ENCODE assay signal across 17 mouse cellular contexts in genomic region chr7:116606751-116607483, GRCm38 (mm10).
DNase-seq lines count a peak whose midpoint lies in the region; ATAC-seq and TF ChIP-seq lines count a peak whose summit lies in the region.
"Had no signal": no experiment of that assay in that cellular context is flagged by ENCODE, and none has a peak within 500 bp of the region (broad histone marks: within the 10 kb centered on the region; RNA-seq: fewer than 3 reads in every experiment).

No protein-coding gene starts in this region.

- WGBS in embryonic facial prominence, embryonic 11.5 days = 60% methylated on average over 6 of the region's 6 CpGs
- 64% methylated on average over 6 of the region's 6 CpGs for WGBS in embryonic facial prominence, embryonic 10.5 days
- 68% methylated on average over 6 of the region's 6 CpGs for WGBS in lung, embryonic 14.5 days
- 73% methylated on average over 6 of the region's 6 CpGs for WGBS in intestine, embryonic 16.5 days

- no peak overlapping the region for H3K27ac ChIP-seq in embryonic facial prominence, embryonic 11.5 days (replicated peaks; ENCODE audit: low read depth, low read length)
- H3K27ac ChIP-seq in embryonic facial prominence, embryonic 10.5 days (replicated peaks) = no peak overlapping the region
- H3K27ac ChIP-seq in lung, embryonic 14.5 days (ENCODE audit: low read depth) = no peak overlapping the region
- H3K27ac ChIP-seq in intestine, embryonic 16.5 days (ENCODE audit: low read length) = no peak overlapping the region
- H3K27ac ChIP-seq: embryonic facial prominence, embryonic 15.5 days; forebrain, embryonic 13.5 days; limb, embryonic 13.5 days; stomach, embryonic 15.5 days had no signal

- no peak for TF ChIP-seq CTCF in lung, embryonic 14.5 days (IDR thresholded peaks at IDR 0.05; ENCODE audit: low read depth)

- H3K4me3 ChIP-seq in embryonic facial prominence, embryonic 11.5 days (ENCODE audit: low read depth, low read length) = no peak overlapping the region
- no peak overlapping the region for H3K4me3 ChIP-seq in embryonic facial prominence, embryonic 10.5 days
- H3K4me3 ChIP-seq in lung, embryonic 14.5 days (ENCODE audit: low read depth, low read length) = no peak overlapping the region
- H3K4me3 ChIP-seq in intestine, embryonic 16.5 days (ENCODE audit: low read length) = no peak overlapping the region

- no peak overlapping the region for H3K4me2 ChIP-seq in embryonic facial prominence, embryonic 11.5 days (ENCODE audit: low read depth, low read length)
- no peak overlapping the region for H3K4me2 ChIP-seq in lung, embryonic 14.5 days
- no peak overlapping the region for H3K4me2 ChIP-seq in intestine, embryonic 16.5 days (ENCODE audit: low read depth, low read length)

- H3K9ac ChIP-seq in embryonic facial prominence, embryonic 11.5 days (replicated peaks; ENCODE audit: low read length) = no peak overlapping the region
- no peak overlapping the region for H3K9ac ChIP-seq in lung, embryonic 14.5 days
- H3K9ac ChIP-seq in intestine, embryonic 16.5 days (ENCODE audit: low read depth, low read length) = no peak overlapping the region
- H3K9ac ChIP-seq: stomach, embryonic 15.5 days had no signal

- 0 out of 2 replicates have a peak, but pooled peaks have one; percentile 16 for ATAC-seq in embryonic facial prominence, embryonic 11.5 days (replicated peaks; ENCODE audit: insufficient number of reproducible peaks, low FRiP score, low TSS enrichment, low read depth)
- ATAC-seq in lung, embryonic 14.5 days (ENCODE audit: insufficient read depth) = peak; percentile 26; the same call in 1 of the 2 replicates
- peak; percentile 48 for ATAC-seq in megakaryocyte, adult 5-6 weeks (ENCODE audit: poor library complexity, severe bottlenecking)
- no peak for ATAC-seq in intestine, embryonic 16.5 days
- ATAC-seq: intestine, postnatal 0 days had no signal

- DNase-seq in embryonic facial prominence, embryonic 11.5 days (ENCODE audit: low spot score) = no peak
- DNase-seq in embryonic facial prominence, embryonic 10.5 days (ENCODE audit: low spot score) = no peak
- no peak for DNase-seq in lung, embryonic 14.5 days
- DNase-seq in lung, postnatal 4 days = no peak
- peak; percentile 21 for DNase-seq in cerebellum, adult 8-10 months
- DNase-seq in gastrocnemius, adult 8-10 months (ENCODE audit: low spot score in 2 of 2) = no peak
- DNase-seq: adrenal gland, adult 2 months; heart, postnatal 4 days; thymus, postnatal 36 days had no signal

- H3K36me3 ChIP-seq in embryonic facial prominence, embryonic 11.5 days (replicated peaks; ENCODE audit: control insufficient read depth, insufficient read depth, low read depth, low read length) = no peaks in the 10 kb centered on the region
- no peaks in the 10 kb centered on the region for H3K36me3 ChIP-seq in embryonic facial prominence, embryonic 10.5 days (replicated peaks)
- H3K36me3 ChIP-seq in lung, embryonic 14.5 days (ENCODE audit: insufficient read depth) = no peaks in the 10 kb centered on the region
- no peaks in the 10 kb centered on the region for H3K36me3 ChIP-seq in intestine, embryonic 16.5 days (ENCODE audit: control insufficient read depth, insufficient read depth, low read length)
- H3K36me3 ChIP-seq: embryonic facial prominence, embryonic 15.5 days; limb, embryonic 13.5 days; midbrain, embryonic 10.5 days; stomach, embryonic 15.5 days had no signal

- no peaks in the 10 kb centered on the region; the same call in 1 of the 2 replicates for H3K4me1 ChIP-seq in embryonic facial prominence, embryonic 11.5 days (ENCODE audit: control insufficient read depth, insufficient read depth, low read length)
- H3K4me1 ChIP-seq in embryonic facial prominence, embryonic 10.5 days = peaks cover 13% of the 10 kb centered on the region
- no peaks in the 10 kb centered on the region for H3K4me1 ChIP-seq in lung, embryonic 14.5 days (ENCODE audit: insufficient read depth)
- H3K4me1 ChIP-seq in intestine, embryonic 16.5 days (ENCODE audit: control insufficient read depth, insufficient read depth, low read length) = peaks cover 6% of the 10 kb centered on the region; the same call in 1 of the 2 replicates

- no peaks in the 10 kb centered on the region for H3K27me3 ChIP-seq in embryonic facial prominence, embryonic 11.5 days (ENCODE audit: control insufficient read depth, insufficient read depth, low read length)
- H3K27me3 ChIP-seq in embryonic facial prominence, embryonic 10.5 days (replicated peaks; ENCODE audit: low read depth, poor library complexity, severe bottlenecking) = no peaks in the 10 kb centered on the region
- no peaks in the 10 kb centered on the region for H3K27me3 ChIP-seq in lung, embryonic 14.5 days (ENCODE audit: insufficient read depth, low read length)
- H3K27me3 ChIP-seq in intestine, embryonic 16.5 days (replicated peaks; ENCODE audit: control insufficient read depth, insufficient read depth, low read length) = no peaks in the 10 kb centered on the region
- H3K27me3 ChIP-seq: embryonic facial prominence, embryonic 15.5 days; stomach, embryonic 15.5 days had no signal

- H3K9me3 ChIP-seq in embryonic facial prominence, embryonic 11.5 days (replicated peaks; ENCODE audit: control insufficient read depth, low read length) = no peaks in the 10 kb centered on the region
- H3K9me3 ChIP-seq in embryonic facial prominence, embryonic 10.5 days = no peaks in the 10 kb centered on the region
- H3K9me3 ChIP-seq in lung, embryonic 14.5 days (ENCODE audit: low read depth, low read length) = no peaks in the 10 kb centered on the region
- H3K9me3 ChIP-seq in intestine, embryonic 16.5 days (ENCODE audit: control insufficient read depth, low read length) = no peaks in the 10 kb centered on the region
- H3K9me3 ChIP-seq: embryonic facial prominence, embryonic 15.5 days; forebrain, embryonic 13.5 days; limb, embryonic 13.5 days; midbrain, embryonic 10.5 days; stomach, embryonic 15.5 days had no signal
